17 mouse cellular contexts compared by ENCODE assay signal in the genomic region with DNA sequence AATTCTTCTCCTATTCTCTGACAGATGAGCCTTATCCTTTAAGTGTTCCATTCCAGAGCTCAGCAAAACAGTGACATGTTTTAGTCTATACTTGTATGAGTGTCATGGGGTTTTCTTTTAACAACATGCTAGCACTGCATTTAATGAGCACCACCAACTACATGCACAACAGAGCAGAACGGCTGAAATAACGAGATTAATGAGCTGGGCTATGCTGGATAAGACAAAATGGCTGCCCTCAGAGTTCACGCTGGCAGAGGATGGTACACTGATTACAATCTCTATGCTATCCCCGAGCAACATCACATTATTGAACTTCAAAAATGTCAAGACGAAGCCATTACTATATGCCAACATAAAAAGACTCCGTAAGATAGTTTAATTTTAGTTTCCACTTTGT.
DNase-seq lines count a peak whose midpoint lies in the region; ATAC-seq lines count a peak whose summit lies in the region.
"Had no signal": no experiment of that assay in that cellular context is flagged by ENCODE, and none has a peak within 500 bp of the region (broad histone marks: within the 10 kb centered on the region; RNA-seq: fewer than 3 reads in every experiment).

No protein-coding gene starts in this region.

- 0 out of 2 replicates have a peak, but pooled peaks have one; percentile 39 for ATAC-seq in forebrain, embryonic 11.5 days (replicated peaks; ENCODE audit: low FRiP score)
- no peak for ATAC-seq in forebrain, embryonic 16.5 days
- no peak for ATAC-seq in midbrain, embryonic 14.5 days (ENCODE audit: low FRiP score, low TSS enrichment)
- peak; percentile 57; the same call in 1 of the 2 replicates for ATAC-seq in forebrain, embryonic 12.5 days (ENCODE audit: low FRiP score)
- peak; percentile 49 for ATAC-seq in midbrain, embryonic 16.5 days
- ATAC-seq in intestine, embryonic 15.5 days, result no peak

- 64% methylated on average over 6 of the region's 6 CpGs for WGBS in forebrain, embryonic 11.5 days
- WGBS in forebrain, embryonic 16.5 days, result 49% methylated on average over 6 of the region's 6 CpGs
- 63% methylated on average over 6 of the region's 6 CpGs for WGBS in midbrain, embryonic 14.5 days
- WGBS in midbrain, embryonic 10.5 days, result 84% methylated on average over 6 of the region's 6 CpGs
- WGBS in forebrain, embryonic 12.5 days, result 63% methylated on average over 6 of the region's 6 CpGs
- WGBS in midbrain, embryonic 16.5 days, result 52% methylated on average over 6 of the region's 6 CpGs
- 87% methylated on average over 6 of the region's 6 CpGs for WGBS in intestine, embryonic 15.5 days

- no peak for DNase-seq in forebrain, embryonic 11.5 days (ENCODE audit: low spot score)
- peak; percentile 32 for DNase-seq in midbrain, embryonic 14.5 days
- no peak for DNase-seq in midbrain, embryonic 10.5 days (ENCODE audit: low spot score)
- DNase-seq: adrenal gland, postnatal 14 days; cerebellum, adult 18-20 months; cerebellum, adult 9-11 months; cerebellum, postnatal 36 days; gastrocnemius, postnatal 10 days; heart, adult 2 months had no signal

- H3K9me3 ChIP-seq in forebrain, embryonic 11.5 days (ENCODE audit: control insufficient read depth, low read length), result no peaks in the 10 kb centered on the region
- H3K9me3 ChIP-seq in forebrain, embryonic 16.5 days (ENCODE audit: control insufficient read depth, low read length), result no peaks in the 10 kb centered on the region; the same call in 1 of the 2 replicates
- H3K9me3 ChIP-seq in midbrain, embryonic 14.5 days (ENCODE audit: control insufficient read depth, low read length), result no peaks in the 10 kb centered on the region
- no peaks in the 10 kb centered on the region for H3K9me3 ChIP-seq in midbrain, embryonic 10.5 days (replicated peaks)
- H3K9me3 ChIP-seq in forebrain, embryonic 12.5 days, result no peaks in the 10 kb centered on the region
- no peaks in the 10 kb centered on the region for H3K9me3 ChIP-seq in midbrain, embryonic 16.5 days (replicated peaks; ENCODE audit: control insufficient read depth, low read length, poor library complexity, severe bottlenecking)
- H3K9me3 ChIP-seq in intestine, embryonic 15.5 days, result no peaks in the 10 kb centered on the region
- H3K9me3 ChIP-seq: embryonic facial prominence, embryonic 13.5 days; hindbrain, embryonic 10.5 days had no signal

- H3K4me2 ChIP-seq in forebrain, embryonic 11.5 days (ENCODE audit: low read depth, low read length, severe bottlenecking), result no peak overlapping the region
- no peak overlapping the region for H3K4me2 ChIP-seq in forebrain, embryonic 16.5 days (ENCODE audit: low read length)
- no peak overlapping the region for H3K4me2 ChIP-seq in midbrain, embryonic 14.5 days (ENCODE audit: low read length)
- no peak overlapping the region for H3K4me2 ChIP-seq in forebrain, embryonic 12.5 days
- H3K4me2 ChIP-seq in midbrain, embryonic 16.5 days (ENCODE audit: low read length), result no peak overlapping the region
- H3K4me2 ChIP-seq in intestine, embryonic 15.5 days (replicated peaks), result no peak overlapping the region
- H3K4me2 ChIP-seq: embryonic facial prominence, embryonic 13.5 days; heart, embryonic 11.5 days; hindbrain, embryonic 14.5 days had no signal

- no peaks in the 10 kb centered on the region for H3K36me3 ChIP-seq in forebrain, embryonic 11.5 days (ENCODE audit: control insufficient read depth, insufficient read depth, low read length)
- H3K36me3 ChIP-seq in forebrain, embryonic 16.5 days (ENCODE audit: control insufficient read depth, insufficient read depth), result 0 out of 2 replicates have a peak, but pooled peaks cover 7% of the 10 kb centered on the region
- H3K36me3 ChIP-seq in midbrain, embryonic 14.5 days (ENCODE audit: control insufficient read depth, insufficient read depth, low read length), result peaks cover 5% of the 10 kb centered on the region; the same call in 1 of the 2 replicates
- H3K36me3 ChIP-seq in midbrain, embryonic 10.5 days, result no peaks in the 10 kb centered on the region
- H3K36me3 ChIP-seq in forebrain, embryonic 12.5 days (replicated peaks), result no peaks in the 10 kb centered on the region
- no peaks in the 10 kb centered on the region; the same call in 1 of the 2 replicates for H3K36me3 ChIP-seq in midbrain, embryonic 16.5 days (ENCODE audit: control insufficient read depth, insufficient read depth, low read length)
- H3K36me3 ChIP-seq in intestine, embryonic 15.5 days, result no peaks in the 10 kb centered on the region
- H3K36me3 ChIP-seq: embryonic facial prominence, embryonic 13.5 days; hindbrain, embryonic 10.5 days had no signal

- H3K9ac ChIP-seq in forebrain, embryonic 11.5 days (ENCODE audit: low read length), result no peak overlapping the region
- no peak overlapping the region for H3K9ac ChIP-seq in forebrain, embryonic 16.5 days (replicated peaks; ENCODE audit: low read depth, low read length)
- no peak overlapping the region for H3K9ac ChIP-seq in midbrain, embryonic 14.5 days (replicated peaks; ENCODE audit: low read length)
- no peak overlapping the region for H3K9ac ChIP-seq in forebrain, embryonic 12.5 days
- H3K9ac ChIP-seq in midbrain, embryonic 16.5 days (ENCODE audit: low read depth, low read length), result no peak overlapping the region
- H3K9ac ChIP-seq in intestine, embryonic 15.5 days, result no peak overlapping the region
- H3K9ac ChIP-seq: embryonic facial prominence, embryonic 13.5 days; hindbrain, embryonic 14.5 days had no signal

- no peaks in the 10 kb centered on the region; the same call in 1 of the 2 replicates for H3K4me1 ChIP-seq in forebrain, embryonic 11.5 days (replicated peaks; ENCODE audit: control insufficient read depth, insufficient read depth, low read length)
- peaks cover 16% of the 10 kb centered on the region; the same call in 1 of the 2 replicates for H3K4me1 ChIP-seq in forebrain, embryonic 16.5 days (replicated peaks; ENCODE audit: control insufficient read depth, insufficient read depth, low read length)
- H3K4me1 ChIP-seq in midbrain, embryonic 14.5 days (ENCODE audit: control insufficient read depth, insufficient read depth, low read length), result peaks cover 11% of the 10 kb centered on the region; the same call in 1 of the 2 replicates
- peaks cover 27% of the 10 kb centered on the region for H3K4me1 ChIP-seq in midbrain, embryonic 10.5 days
- peaks cover 20% of the 10 kb centered on the region for H3K4me1 ChIP-seq in forebrain, embryonic 12.5 days
- peaks cover 22% of the 10 kb centered on the region; the same call in 1 of the 2 replicates for H3K4me1 ChIP-seq in midbrain, embryonic 16.5 days (ENCODE audit: control insufficient read depth, insufficient read depth, low read length)
- H3K4me1 ChIP-seq in intestine, embryonic 15.5 days (replicated peaks), result 0 out of 2 replicates have a peak, but pooled peaks cover 12% of the 10 kb centered on the region

- H3K4me3 ChIP-seq in forebrain, embryonic 11.5 days (ENCODE audit: low read depth, low read length), result no peak overlapping the region
- H3K4me3 ChIP-seq in forebrain, embryonic 16.5 days (replicated peaks; ENCODE audit: low read length), result no peak overlapping the region
- no peak overlapping the region for H3K4me3 ChIP-seq in midbrain, embryonic 14.5 days (replicated peaks; ENCODE audit: low read depth, low read length)
- H3K4me3 ChIP-seq in midbrain, embryonic 10.5 days, result no peak overlapping the region
- no peak overlapping the region for H3K4me3 ChIP-seq in forebrain, embryonic 12.5 days (replicated peaks)
- H3K4me3 ChIP-seq in midbrain, embryonic 16.5 days (ENCODE audit: low read depth, low read length), result no peak overlapping the region
- H3K4me3 ChIP-seq in intestine, embryonic 15.5 days (replicated peaks), result no peak overlapping the region
- H3K4me3 ChIP-seq: embryonic facial prominence, embryonic 13.5 days; heart, adult 2 months; hindbrain, embryonic 10.5 days had no signal

- H3K27me3 ChIP-seq in forebrain, embryonic 11.5 days (ENCODE audit: control insufficient read depth, insufficient read depth, low read length), result no peaks in the 10 kb centered on the region
- no peaks in the 10 kb centered on the region for H3K27me3 ChIP-seq in forebrain, embryonic 16.5 days (replicated peaks; ENCODE audit: control insufficient read depth, insufficient read depth, low read length)
- H3K27me3 ChIP-seq in midbrain, embryonic 14.5 days (ENCODE audit: control insufficient read depth, insufficient read depth, low read length), result no peaks in the 10 kb centered on the region
- no peaks in the 10 kb centered on the region; the same call in 1 of the 2 replicates for H3K27me3 ChIP-seq in midbrain, embryonic 10.5 days (ENCODE audit: low read depth, poor library complexity, severe bottlenecking)
- H3K27me3 ChIP-seq in forebrain, embryonic 12.5 days, result peaks cover 7% of the 10 kb centered on the region; the same call in 1 of the 2 replicates
- no peaks in the 10 kb centered on the region for H3K27me3 ChIP-seq in midbrain, embryonic 16.5 days (ENCODE audit: control insufficient read depth, insufficient read depth, low read depth, low read length)
- H3K27me3 ChIP-seq in intestine, embryonic 15.5 days (replicated peaks), result no peaks in the 10 kb centered on the region
- H3K27me3 ChIP-seq: embryonic facial prominence, embryonic 13.5 days had no signal

- H3K27ac ChIP-seq in forebrain, embryonic 11.5 days (ENCODE audit: low read depth, low read length), result no peak overlapping the region
- H3K27ac ChIP-seq in forebrain, embryonic 16.5 days (ENCODE audit: low read length), result no peak overlapping the region
- no peak overlapping the region for H3K27ac ChIP-seq in midbrain, embryonic 14.5 days (replicated peaks; ENCODE audit: low read depth, low read length)
- no peak overlapping the region for H3K27ac ChIP-seq in midbrain, embryonic 10.5 days (replicated peaks)
- H3K27ac ChIP-seq in forebrain, embryonic 12.5 days, result no peak overlapping the region
- H3K27ac ChIP-seq in midbrain, embryonic 16.5 days (ENCODE audit: low read length), result no peak overlapping the region
- H3K27ac ChIP-seq in intestine, embryonic 15.5 days, result no peak overlapping the region
- H3K27ac ChIP-seq: embryonic facial prominence, embryonic 13.5 days; heart, adult 2 months; hindbrain, embryonic 10.5 days; hindbrain, embryonic 14.5 days had no signal

Comparison
In these comparisons a context has a peak if more than half of its experiments do, and no peak if none do; other contexts are left out.
1. ATAC-seq: peak in forebrain, embryonic 11.5 days (single experiment), forebrain, embryonic 12.5 days (single experiment) and midbrain, embryonic 16.5 days (single experiment); none in forebrain, embryonic 16.5 days (single experiment), midbrain, embryonic 14.5 days (single experiment) and intestine, embryonic 15.5 days (single experiment).